Mouse (Mus musculus) liver, adult 2 months (tissue): ENCODE measurements around the gene Ptprg. TPM values are rescaled to one million over a fixed set of nuclear protein-coding genes. Genes with fewer than 3 reads are reported as not detected.

ENCODE experiments used
- DNase-seq: peaks from one replicate; pipeline ENCODE4 v3.0.0-alpha.2; 2011; ENCODE audit warnings: low read depth, low spot score; ENCODE audit errors: extremely low read depth
- H3K27ac ChIP-seq: fragments of 200-500 bp; replicated peaks from 2 replicates; pipeline ENCODE4 v1.5.1; 2012; ENCODE audit warnings: low read depth, mild to moderate bottlenecking, control low read depth, inconsistent platforms, low read length; ENCODE audit not compliant: insufficient read depth
- H3K27me3 ChIP-seq: fragments of 200-500 bp; 2 replicates; pipeline ENCODE4 v1.6.1; 2012; ENCODE audit warnings: mild to moderate bottlenecking, moderate library complexity, low read length, inconsistent platforms; ENCODE audit not compliant: control insufficient read depth, insufficient read depth
- H3K36me3 ChIP-seq: fragments of 200-500 bp; 2 replicates; pipeline ENCODE4 v1.6.1; 2012; ENCODE audit warnings: low read length, inconsistent platforms; ENCODE audit not compliant: control insufficient read depth, insufficient read depth
- H3K4me1 ChIP-seq: fragments of 200-500 bp; 2 replicates; pipeline ENCODE4 v1.6.1; 2011; ENCODE audit warnings: low read length; ENCODE audit not compliant: control insufficient read depth, insufficient read depth
- H3K4me3 ChIP-seq: fragments of 200-500 bp; 2 replicates; pipeline ENCODE4 v1.5.1; 2011; ENCODE audit warnings: low read depth, mild to moderate bottlenecking, control low read depth, low read length, moderate library complexity; ENCODE audit not compliant: insufficient read depth
- H3K79me2 ChIP-seq: fragments of 200-500 bp; 2 replicates; pipeline ENCODE4 v1.6.1; 2012; ENCODE audit warnings: inconsistent platforms, mild to moderate bottlenecking, low read length, moderate library complexity; ENCODE audit not compliant: control insufficient read depth, insufficient read depth
- H3K9ac ChIP-seq: fragments of 200-500 bp; 2 replicates; pipeline ENCODE4 v1.6.1; 2012; ENCODE audit warnings: low read depth, mild to moderate bottlenecking, control low read depth, inconsistent platforms, low read length
- CTCF ChIP-seq: fragments of 200-500 bp; IDR thresholded peaks from 2 replicates; pipeline ENCODE4 v1.5.1; 2011; ENCODE audit warnings: low read depth, low read length, control low read depth
- POLR2A ChIP-seq: fragments of 200-500 bp; IDR thresholded peaks from 2 replicates; pipeline ENCODE4 v1.6.1; 2011; ENCODE audit warnings: low read length, control low read depth; ENCODE audit not compliant: insufficient read depth; ENCODE audit errors: extremely low read depth
- WGBS: fragments of 180-500 bp; shearing (Covaris S2); methylation state at CpG from one replicate; pipeline ENCODE4 v1.1.7; 2018; 5-methylcytosine and 5-hydroxymethylcytosine counted together
- polyA plus RNA-seq: library from polyadenylated mRNA; depleted of rRNA; stranded (reverse); fragments of >200 nt; gene quantifications from 2 replicates; pipeline ENCODE4 v1.2.3, GENCODE M21; 2012
- total RNA-seq: library from RNA; depleted of rRNA; stranded (reverse); fragments of >200 nt; gene quantifications from 2 replicates; pipeline ENCODE4 v1.2.3, GENCODE M21; 2014

Gene Ptprg
- total and polyA plus RNA-seq, 2 experiments, result 17.4 to 19.9 TPM

- TF ChIP-seq POLR2A (no peak), CTCF (no peak)
- no peaks in the 10 kb centered on the region for H3K79me2 ChIP-seq
- peak overlapping the region; percentile 37; the same call in 1 of the 2 replicates for H3K27ac ChIP-seq
- H3K4me3 ChIP-seq, result no peak overlapping the region
- H3K27me3 ChIP-seq, result no peaks in the 10 kb centered on the region
- H3K9ac ChIP-seq, result no peak overlapping the region
- no peaks in the 10 kb centered on the region for H3K36me3 ChIP-seq
- peak; percentile 85 for DNase-seq
- 46% methylated on average over 2 of the region's 2 CpGs for WGBS
- H3K4me1 ChIP-seq, result peaks cover 20% of the 10 kb centered on the region
Observed at GRCm38 (mm10) chr14:12073408-12074107, 520.2 kb downstream of the Ptprg start.

DNA sequence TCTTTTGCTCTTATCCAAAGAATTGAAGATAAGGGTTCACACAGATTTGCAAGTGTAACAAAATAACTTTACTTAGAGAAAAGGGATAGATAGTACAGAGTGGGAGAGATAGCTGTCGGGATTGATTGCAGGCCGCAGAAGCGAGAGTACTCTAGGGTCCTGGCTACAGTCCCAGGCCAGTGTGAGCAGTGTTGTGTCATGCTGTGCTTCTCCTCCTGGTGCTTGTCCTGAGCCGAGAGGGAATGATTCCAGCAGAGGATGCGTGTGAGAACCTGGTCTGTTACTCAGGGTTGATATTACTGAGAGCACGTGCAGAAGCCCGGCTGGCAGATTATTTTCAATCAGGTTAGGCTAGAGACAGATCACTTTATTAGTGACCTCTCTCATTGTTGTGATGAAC, 523.9 kb downstream of the Ptprg start:
- H3K79me2 ChIP-seq, result no peaks in the 10 kb centered on the region
- no peaks in the 10 kb centered on the region for H3K36me3 ChIP-seq
- H3K4me1 ChIP-seq, result peaks cover 20% of the 10 kb centered on the region
- no peak overlapping the region for H3K4me3 ChIP-seq
- DNase-seq, result peak; percentile 80
- no peak overlapping the region for H3K27ac ChIP-seq
- H3K27me3 ChIP-seq, result no peaks in the 10 kb centered on the region
- whole genome bisulfite sequencing, result 25% methylated on average over 7 of the region's 7 CpGs
- TF ChIP-seq CTCF (0 out of 2 replicates have a peak, but pooled peaks have one; percentile 4), POLR2A (no peak)
- H3K9ac ChIP-seq, result no peak overlapping the region

DNA sequence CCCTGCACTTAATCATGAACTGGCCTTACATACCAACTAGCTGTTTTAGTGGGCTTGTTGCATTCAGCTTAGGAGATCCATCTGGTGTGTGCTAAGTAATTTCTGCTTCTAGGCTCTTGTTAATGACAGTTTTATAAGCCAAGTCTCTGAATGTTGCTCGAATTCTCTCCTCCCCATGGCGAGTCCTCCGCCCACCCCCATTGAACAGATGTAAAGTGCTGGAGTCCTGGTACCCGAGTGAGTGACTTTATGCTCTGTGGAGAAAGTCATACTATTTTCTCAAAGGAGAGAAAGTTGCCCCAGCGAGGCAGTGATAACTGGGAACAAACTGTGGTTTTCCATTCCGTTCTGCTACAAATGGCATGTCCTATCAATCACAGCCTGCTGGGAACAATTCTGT, 525.9 kb downstream of the Ptprg start:
- no peak overlapping the region for H3K9ac ChIP-seq
- no peak overlapping the region for H3K27ac ChIP-seq
- no peaks in the 10 kb centered on the region for H3K36me3 ChIP-seq
- no peaks in the 10 kb centered on the region for H3K79me2 ChIP-seq
- H3K4me3 ChIP-seq, result no peak overlapping the region
- TF ChIP-seq CTCF (no peak), POLR2A (no peak)
- no peaks in the 10 kb centered on the region for H3K27me3 ChIP-seq
- WGBS, result 89% methylated on average over 6 of the region's 6 CpGs
- no peak for DNase-seq
- peaks cover 7% of the 10 kb centered on the region; the same call in 1 of the 2 replicates for H3K4me1 ChIP-seq

DNA sequence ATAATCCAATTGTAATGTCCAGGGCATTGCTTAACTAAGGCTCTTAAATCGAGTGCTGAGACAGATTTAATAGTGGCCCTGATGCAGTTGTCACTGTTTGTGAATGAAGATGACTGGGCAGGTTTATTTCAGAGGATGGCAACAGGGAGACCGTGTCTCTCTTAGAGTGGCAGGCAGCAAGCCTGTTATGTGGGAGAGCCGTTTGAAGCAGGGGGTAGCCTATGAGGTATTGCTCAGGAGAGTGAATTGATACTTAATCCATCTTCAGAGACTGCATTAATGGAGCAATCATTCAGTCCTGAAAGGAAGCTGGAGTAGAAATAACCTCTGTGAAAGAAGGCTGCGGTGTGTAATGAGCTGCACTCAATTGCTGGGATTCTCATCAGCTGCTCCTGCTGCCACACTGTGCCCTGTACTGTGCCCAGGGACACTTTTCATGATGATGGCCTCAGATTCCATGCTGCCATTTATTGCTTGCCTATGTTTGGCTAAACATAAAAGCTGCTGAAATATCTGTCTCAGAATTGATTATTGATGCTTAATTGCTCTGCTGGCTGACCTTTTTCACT, 526.6 kb downstream of the Ptprg start:
- Histone ChIP-seq H3K9ac (no peak overlapping the region), H3K27ac (no peak overlapping the region), H3K36me3 (no peaks in the 10 kb centered on the region), H3K79me2 (no peaks in the 10 kb centered on the region), H3K27me3 (no peaks in the 10 kb centered on the region), H3K4me3 (no peak overlapping the region), H3K4me1 (peaks cover 5% of the 10 kb centered on the region; the same call in 1 of the 2 replicates)
- TF ChIP-seq CTCF (no peak), POLR2A (no peak)
- DNase-seq, result no peak
- 86% methylated on average over 4 of the region's 4 CpGs for WGBS

- TF ChIP-seq POLR2A (no peak), CTCF (no peak)
- no peak overlapping the region for H3K9ac ChIP-seq
- no peaks in the 10 kb centered on the region for H3K27me3 ChIP-seq
- H3K79me2 ChIP-seq, result no peaks in the 10 kb centered on the region
- peaks cover 8% of the 10 kb centered on the region for H3K4me1 ChIP-seq
- H3K27ac ChIP-seq, result no peak overlapping the region
- no peaks in the 10 kb centered on the region for H3K36me3 ChIP-seq
- peak; percentile 29 for DNase-seq
- H3K4me3 ChIP-seq, result no peak overlapping the region
- 52% methylated on average over 6 of the region's 6 CpGs for WGBS
Observed at GRCm38 (mm10) chr14:12082131-12082921, 529.0 kb downstream of the Ptprg start.

- H3K4me1 ChIP-seq, result peaks cover 8% of the 10 kb centered on the region
- no peak for DNase-seq
- no peaks in the 10 kb centered on the region for H3K36me3 ChIP-seq
- H3K79me2 ChIP-seq, result no peaks in the 10 kb centered on the region
- H3K9ac ChIP-seq, result no peak overlapping the region
- TF ChIP-seq POLR2A, result no peak
- H3K27me3 ChIP-seq, result no peaks in the 10 kb centered on the region
- H3K27ac ChIP-seq, result no peak overlapping the region
- 94% methylated on average over 4 of the region's 4 CpGs for WGBS
- no peak overlapping the region for H3K4me3 ChIP-seq
Observed at GRCm38 (mm10) chr14:12084076-12084475, 530.7 kb downstream of the Ptprg start.
